Mouse (Mus musculus) layer of hippocampus, postnatal 25 days (tissue): ENCODE results near the gene Adcy1. TPM values are rescaled to one million over a fixed set of nuclear protein-coding genes. Genes with fewer than 3 reads are reported as not detected.
"Not testable (repeated sequence)": the region's sequence is repeated elsewhere in the genome, so short reads cannot be mapped to it uniquely, and the experiment has no call there.

ENCODE experiments used
- DNase-seq, 2 experiments: peaks; one replicate each; pipeline ENCODE4 v3.0.0; 2022; ENCODE audit warnings: mixed read lengths in 2 of 2, low spot score in 1 of 2; ENCODE audit errors: extremely low spot score in 1 of 2
- total RNA-seq, 2 experiments: library from RNA; stranded (reverse); gene quantifications; 2 replicates each; pipeline ENCODE4 v1.2.3; 2021

Adcy1 gene
- total RNA-seq, 2 experiments from 2014 or later: 303 to 367 TPM

DNA sequence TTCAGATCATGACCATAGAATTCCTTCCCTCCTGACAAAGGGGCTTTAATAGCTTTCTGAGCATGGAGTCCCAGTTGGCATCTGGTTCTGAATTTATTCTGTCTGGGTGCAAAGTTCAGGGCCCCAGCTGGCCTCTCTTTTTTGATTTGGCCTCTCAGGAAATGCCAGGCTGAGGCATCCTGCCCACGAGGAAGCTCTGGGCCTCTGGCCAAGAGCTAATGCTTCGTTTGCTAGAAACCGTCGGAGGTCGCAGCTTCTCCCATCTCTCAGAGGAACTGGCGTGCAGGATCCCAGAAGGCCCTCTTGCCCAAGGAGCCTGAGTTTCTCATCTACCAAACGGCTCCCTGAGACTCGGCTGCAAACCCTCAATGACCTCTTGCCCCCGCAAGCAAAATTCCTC is 147.9 kb downstream of the Adcy1 start:
- no peak for DNase-seq

DNA sequence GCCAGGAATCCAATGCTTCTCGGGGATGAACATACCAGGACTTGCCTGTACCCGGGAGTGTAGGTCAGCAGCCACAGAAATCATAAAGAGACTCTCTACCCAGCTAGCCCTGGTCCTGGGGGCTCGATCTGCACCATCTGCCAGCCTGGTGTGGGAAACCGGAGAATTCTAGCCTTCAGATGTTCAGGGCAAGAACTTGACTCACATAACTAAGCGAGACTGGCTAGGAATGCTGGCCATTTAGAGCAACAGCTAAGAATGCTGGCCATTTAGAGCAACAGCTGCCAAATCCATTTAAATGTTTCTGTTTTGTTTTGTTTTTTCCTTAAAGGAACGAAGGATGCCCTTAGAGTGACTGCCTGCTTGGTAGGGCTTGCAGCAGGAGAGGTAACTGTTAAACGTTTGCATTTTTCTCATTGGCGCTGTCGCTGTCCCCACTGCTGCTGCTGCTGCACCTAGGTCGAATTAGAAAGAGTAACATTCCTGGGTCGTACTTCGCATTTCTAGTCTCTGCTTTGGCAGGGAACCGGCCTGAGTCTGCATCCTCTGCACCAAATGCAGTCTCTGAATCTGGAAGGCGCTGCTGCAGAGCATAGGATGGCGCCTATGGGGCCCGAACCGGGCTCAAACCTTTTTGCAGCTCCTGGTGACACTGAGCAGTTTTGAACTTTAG is 149.0 kb downstream of the Adcy1 start:
- no peak for DNase-seq

DNA sequence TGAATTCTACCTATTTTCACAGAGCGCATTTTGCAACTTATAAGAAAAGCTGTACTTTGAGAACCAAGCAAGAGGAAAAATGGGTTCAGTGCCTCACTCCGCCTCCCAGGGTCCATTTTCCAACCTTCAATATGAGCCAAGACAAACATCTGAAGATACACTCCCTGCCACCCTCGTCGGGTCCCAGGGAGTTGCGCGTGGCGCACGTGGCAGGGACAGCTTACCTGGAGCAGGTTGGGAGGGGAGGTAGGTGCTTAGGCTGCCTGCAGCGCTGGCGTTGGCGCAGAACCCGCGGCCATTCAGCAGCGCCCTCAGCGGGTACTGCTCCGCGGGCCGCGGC is 149.8 kb downstream of the Adcy1 start:
- no peak for DNase-seq

DNA sequence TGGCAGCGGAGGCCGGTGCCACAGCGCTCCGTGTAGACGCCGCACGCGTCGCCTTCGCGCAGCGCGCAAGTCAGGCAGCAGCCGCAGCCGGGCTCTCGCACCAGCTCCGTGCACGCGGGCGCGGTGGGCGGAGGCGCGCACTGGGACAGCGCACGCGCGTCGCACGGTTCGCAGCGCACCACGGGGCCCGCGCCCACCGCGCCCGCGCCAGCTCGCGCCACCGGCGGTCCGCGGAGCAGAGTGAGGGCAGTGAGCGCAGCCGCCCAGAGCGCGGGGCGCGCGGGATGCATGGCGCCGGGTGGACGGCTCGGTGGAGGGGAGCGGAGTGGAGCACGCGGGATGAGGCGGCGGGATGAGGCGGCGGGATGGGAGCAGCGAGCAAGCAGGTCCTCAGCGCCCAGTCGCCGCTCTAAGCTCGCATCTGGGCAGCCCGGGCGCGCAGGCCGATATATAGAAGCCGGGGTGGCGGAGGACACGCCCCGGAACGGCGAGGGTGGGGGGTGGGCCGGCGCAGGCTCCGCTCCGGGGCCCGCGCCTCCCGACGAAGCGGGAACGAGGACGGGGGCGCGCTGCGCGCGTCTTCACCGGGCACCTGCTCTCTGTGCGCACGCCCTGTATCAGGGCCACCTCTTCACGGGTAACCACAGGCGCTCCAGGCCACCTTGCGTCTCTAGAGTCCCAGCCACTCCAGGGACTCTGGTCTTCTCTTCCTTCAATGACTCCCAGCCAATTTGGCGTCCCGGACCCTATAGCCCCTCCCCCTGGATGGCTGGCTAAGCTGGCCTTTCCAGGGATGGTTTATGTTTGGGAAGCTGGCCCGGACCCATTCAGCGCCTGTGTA is 150.4 kb downstream of the Adcy1 start, which contains the start of gene Igfbp3:
Igfbp3 (minus strand) TSS at position 423 of the 841 bp plus-strand sequence.
- peak; percentile 64 to 71 for DNase-seq

GRCm38 (mm10) chr11:7214342-7214660 is 151.0 kb downstream of the Adcy1 start:
- DNase-seq: no peak

GRCm38 (mm10) chr11:7214761-7215160 is 151.5 kb downstream of the Adcy1 start:
- DNase-seq: peak in 1 of 2 experiments; percentile 71

DNA sequence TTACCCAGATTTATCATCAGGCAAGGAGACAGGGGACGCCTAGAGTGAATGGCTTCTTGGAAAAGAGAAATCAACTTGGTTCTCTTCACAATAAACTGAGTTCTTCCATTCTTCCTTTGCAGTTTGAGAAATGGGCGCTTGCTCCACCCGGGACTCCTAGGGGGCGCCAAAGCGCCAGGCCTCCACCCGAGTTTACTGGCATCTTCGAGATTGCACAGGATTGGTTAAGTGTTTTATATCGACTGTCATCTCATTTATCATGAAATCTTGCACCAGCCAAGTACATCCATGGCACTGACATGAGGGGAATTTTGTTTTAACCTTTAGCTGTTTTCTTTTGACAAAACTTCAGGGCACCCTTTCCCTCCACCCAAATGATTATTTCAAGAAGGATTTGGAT is 152.4 kb downstream of the Adcy1 start:
- DNase-seq: peak; percentile 62 to 80

DNA sequence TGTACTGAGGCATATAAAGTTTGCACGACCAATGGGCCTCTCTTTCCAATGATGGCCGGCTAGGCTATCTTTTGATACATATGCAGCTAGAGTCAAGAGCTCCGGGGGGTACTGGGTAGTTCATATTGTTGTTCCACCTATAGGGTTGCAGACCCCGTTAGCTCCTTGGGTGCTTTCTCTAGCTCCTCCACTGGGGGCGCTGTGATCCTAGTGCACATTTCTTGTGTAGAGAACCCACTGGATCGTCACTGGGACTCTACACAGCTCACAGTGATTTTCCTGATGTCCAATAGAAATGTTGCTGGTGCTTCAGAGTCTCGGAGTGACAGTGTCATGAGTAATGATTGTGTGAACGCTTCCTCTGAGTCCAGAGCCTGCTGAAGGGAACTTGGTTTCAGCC is 158.5 kb downstream of the Adcy1 start:
- not testable (repeated sequence) for DNase-seq

DNA sequence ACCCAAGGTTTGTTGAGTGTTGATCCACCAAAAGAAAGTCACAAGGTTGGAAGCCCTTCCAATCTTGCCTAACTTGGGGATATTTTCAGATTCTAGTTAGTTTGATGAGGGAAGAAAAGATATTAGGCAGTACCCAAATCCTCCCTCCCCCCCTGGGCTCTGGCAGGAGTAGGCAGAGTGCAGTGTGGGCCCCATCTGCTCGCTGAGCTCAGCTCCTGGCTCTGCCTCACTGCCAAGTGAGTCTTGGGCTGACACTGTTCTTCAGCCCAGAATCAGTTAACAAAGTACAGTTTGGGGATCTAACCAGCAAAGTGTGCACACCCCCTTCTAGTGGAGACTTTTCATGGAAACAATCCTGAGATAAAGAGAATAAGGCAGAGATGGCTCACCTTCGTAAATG is 162.9 kb downstream of the Adcy1 start:
- DNase-seq: peak; percentile 39 to 42

- no peak for DNase-seq
These were observed 163.7 kb downstream of the Adcy1 start for GRCm38 (mm10) chr11:7226810-7227550.

DNA sequence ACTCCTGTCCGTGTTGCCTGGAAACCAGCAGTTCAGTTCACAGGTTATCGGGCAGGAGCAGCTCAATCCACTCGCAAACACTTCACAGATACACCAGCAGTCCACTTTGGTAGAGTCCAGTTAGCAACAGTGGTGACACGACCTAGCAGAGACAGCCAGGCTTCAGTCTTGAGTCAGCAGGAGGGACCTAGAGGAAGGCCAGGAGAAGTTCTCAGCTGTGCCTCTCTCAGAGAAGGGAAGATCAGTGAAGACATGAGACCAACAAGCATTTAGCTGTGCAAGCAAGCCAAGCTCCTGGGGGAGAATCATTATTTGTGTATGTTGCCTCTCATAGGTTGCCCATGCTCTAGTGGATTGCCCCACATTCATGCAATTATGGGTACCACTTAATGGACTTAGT is 164.8 kb downstream of the Adcy1 start:
- DNase-seq: no peak

Other genes with a start within 250 kb of the Adcy1 start
- not detected for gene Gm11983, start 225.8 kb upstream of the Adcy1 start, total RNA-seq
- not detected for gene Gm11985, start 125.1 kb downstream of the Adcy1 start, total RNA-seq
- not detected for gene Igfbp1, start 134.3 kb downstream of the Adcy1 start, total RNA-seq
- gene Igfbp3, start 150.4 kb downstream of the Adcy1 start, total RNA-seq: 10 to 100 TPM; 12.5 to 19.5 TPM